Mouse (Mus musculus): ENCODE data around the gene Prdm2.

The Prdm2 gene

DNA sequence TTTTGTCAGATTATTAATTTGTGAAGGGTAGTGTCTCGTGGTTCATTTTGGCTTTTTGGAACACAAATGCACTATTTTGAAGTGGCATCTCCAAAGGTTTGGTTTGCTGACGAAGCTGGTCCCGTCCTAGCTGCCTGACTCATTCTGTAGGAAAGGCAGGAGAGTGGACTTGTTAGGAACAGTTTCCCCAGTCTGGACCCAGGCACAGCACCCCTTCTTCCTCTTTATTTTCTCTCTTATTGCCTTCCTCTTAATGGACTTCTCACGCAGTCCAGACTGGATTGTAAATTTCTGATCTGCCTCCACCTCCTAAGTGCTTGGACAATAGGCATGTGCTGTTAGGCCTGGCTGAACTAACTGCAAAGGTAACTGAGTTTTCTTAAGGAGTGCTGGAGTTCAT lies 57.8 kb downstream of the Prdm2 start:
- CTCF ChIA-PET: no interaction called here

- CTCF ChIA-PET: no interaction called here
Measured at GRCm38 (mm10) chr4:143154571-143154970, 58.2 kb downstream of the Prdm2 start.

GRCm38 (mm10) chr4:143152634-143153033 lies 60.2 kb downstream of the Prdm2 start:
- CTCF ChIA-PET: interaction anchor here (0.5 kb wide), 1 partner anchor 25 kb away, joined by 3 read pairs; no protein-coding TSS in a partner anchor

DNA sequence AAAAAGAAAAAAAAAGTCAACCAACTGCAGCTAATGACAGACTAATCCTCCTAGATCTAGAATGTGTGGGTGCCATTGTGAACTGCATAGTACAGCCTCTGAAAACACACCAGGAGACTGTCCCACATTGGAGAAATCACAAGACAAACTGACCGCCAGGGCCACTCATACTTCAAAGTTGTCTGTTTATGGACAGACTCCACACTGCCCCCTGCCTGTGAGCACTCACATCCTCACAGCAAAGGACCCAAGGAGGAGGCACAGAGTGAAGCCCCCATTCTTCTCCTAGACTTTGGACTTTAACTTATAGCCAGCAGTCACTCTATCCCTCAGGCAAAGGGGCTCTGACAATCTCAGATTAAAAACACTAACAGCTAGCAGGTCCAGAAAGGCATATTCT lies 61.5 kb downstream of the Prdm2 start:
- CTCF ChIA-PET: no interaction called here

GRCm38 (mm10) chr4:143147666-143148065 lies 65.1 kb downstream of the Prdm2 start:
- CTCF ChIA-PET: interaction anchor here (0.5 kb wide), 1 partner anchor 68 kb away, joined by 3 read pairs; no protein-coding TSS in a partner anchor

- CTCF ChIA-PET: no interaction called here
Measured at GRCm38 (mm10) chr4:143143615-143144014, 69.2 kb downstream of the Prdm2 start.

DNA sequence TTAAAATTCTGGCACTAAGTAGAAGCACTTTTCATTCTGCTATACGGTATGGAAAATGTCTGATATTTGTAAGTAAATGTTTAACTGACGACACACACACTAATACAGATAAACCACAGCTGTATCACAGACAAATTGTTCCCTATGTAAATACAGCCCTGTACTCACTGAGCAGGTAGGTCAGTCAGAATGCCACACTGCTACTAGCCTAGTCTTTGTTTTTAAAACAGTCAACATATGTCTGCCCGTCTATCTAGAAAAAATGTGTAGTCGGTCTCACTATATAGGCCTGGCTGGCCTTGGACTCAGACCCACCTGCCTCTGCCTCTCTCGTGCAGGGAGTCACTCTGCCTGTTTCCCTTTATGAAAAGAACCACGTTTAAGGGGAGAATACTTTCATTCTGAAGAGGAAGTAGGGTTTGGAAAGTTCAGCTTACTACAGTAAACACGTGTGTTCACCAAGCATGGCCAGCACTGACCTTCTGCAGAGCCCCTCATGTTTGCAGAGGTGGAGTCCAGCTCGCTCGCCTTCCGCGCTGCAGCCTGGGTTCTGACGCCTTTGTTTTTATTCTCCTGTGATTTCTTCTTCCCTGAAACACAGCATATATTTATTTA lies 71.0 kb downstream of the Prdm2 start:
- CTCF ChIA-PET: no interaction called here

DNA sequence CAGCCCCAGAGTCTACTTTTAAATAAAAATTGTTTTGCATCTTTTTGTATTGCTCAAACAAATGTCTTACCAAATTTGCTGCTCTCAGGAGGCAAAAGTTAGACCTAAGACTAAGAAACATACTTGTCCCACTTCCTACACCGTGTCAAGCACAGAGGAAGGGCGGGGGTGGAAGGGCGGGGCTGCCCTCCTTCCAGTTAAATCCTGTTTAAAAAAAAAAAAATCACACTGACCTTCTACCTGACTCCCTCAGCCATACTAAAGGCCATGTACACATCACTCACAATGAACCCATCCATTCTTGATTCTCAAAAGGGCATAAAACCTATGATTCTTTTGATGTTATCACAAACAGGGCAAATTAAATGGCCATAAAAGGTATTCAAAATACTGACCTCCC lies 71.9 kb downstream of the Prdm2 start:
- CTCF ChIA-PET: interaction anchor here (1.0 kb wide), 1 partner anchor 97 kb away, joined by 3 read pairs; no protein-coding TSS in a partner anchor

GRCm38 (mm10) chr4:143132433-143132832 lies 80.4 kb downstream of the Prdm2 start:
- CTCF ChIA-PET: no interaction called here

DNA sequence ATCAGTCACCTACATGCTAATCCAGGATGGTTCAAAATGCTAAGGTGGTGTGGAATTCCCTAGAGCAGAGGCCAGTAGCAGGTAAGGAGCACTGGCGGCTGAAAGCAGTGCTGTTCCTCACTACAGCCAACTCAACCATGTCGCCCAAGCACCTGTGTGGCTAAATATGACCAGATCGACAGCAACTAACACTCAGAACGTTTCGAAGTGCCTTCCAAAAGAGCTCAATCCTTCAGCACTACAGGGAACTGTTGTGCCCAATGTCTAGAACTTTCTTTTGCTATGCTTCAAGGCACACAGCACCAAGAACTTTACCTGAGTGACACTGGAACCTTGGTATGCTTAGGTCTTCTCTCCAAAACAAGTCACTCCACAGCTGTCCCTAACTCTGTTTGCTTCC lies 82.4 kb downstream of the Prdm2 start:
- CTCF ChIA-PET: interaction anchor here (1.2 kb wide), 1 partner anchor 10 kb away, joined by 3 read pairs; no protein-coding TSS in a partner anchor

DNA sequence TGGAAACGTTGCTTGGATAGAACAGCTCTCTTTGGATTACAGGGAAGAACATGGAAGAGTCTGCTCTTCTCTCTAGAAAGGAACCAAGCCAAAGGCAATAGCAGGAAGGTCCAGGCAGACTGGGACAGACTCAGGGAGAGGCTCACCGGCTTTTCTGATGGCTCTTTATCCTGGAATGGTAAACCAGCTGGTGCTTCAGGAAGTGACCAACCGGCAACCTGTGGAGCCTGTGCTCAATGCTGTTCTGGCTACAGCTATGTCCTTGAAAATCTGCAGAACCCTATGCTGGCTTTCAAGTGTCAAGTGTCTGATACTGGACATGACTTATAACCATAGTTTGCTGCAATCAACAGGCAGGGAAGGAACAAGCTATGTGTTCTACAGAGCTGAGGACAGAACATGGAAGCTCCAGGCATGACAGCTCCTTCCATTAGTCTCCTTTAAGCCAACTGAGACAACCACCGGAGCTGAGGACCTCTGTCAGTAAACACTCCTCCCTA lies 83.5 kb downstream of the Prdm2 start:
- CTCF ChIA-PET: no interaction called here

GRCm38 (mm10) chr4:143127171-143127570 lies 85.6 kb downstream of the Prdm2 start:
- CTCF ChIA-PET: no interaction called here

GRCm38 (mm10) chr4:143126476-143126875 lies 86.3 kb downstream of the Prdm2 start:
- CTCF ChIA-PET: no interaction called here

DNA sequence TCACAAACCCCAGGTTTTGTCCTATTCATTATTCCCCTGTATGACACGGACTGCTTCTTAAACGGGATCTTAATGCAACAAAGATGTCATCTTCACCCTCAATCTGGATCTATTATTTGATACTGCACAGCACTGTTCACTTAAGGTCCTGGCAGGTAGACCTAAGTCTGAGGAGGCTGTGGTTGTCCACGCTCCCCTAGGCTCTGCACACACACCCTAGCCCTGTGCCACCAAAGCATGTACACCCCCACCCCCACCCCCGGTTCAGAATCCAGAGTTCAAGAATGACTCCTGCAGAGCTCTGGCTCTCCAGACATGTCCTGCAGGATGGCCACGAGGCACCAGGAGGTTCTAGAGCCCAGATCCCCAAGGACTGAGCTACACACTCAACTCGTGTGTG lies 87.5 kb downstream of the Prdm2 start:
- CTCF ChIA-PET: no interaction called here

DNA sequence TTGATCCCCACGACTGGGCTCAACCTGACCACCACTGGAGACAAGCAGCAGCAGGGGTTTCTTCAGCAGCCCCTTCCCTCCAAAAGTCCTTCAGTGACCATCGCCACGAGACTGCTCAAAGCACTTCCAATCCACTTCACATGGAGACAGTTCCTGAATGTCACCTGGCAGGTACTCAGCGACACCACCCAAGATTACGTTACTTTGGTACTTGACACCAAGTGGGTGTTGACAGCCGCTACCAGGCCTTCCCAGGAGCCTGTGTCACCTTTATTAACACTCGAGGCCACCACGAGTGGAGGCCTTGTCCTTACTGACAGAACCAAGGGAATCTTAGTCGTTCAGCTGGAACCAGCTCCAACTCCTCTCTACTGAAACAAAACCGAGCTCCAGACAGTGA lies 89.8 kb downstream of the Prdm2 start:
- CTCF ChIA-PET: no interaction called here

GRCm38 (mm10) chr4:143121174-143121573 lies 91.6 kb downstream of the Prdm2 start:
- CTCF ChIA-PET: interaction anchor here (1.1 kb wide), 1 partner anchor 10 kb away, joined by 3 read pairs; no protein-coding TSS in a partner anchor

GRCm38 (mm10) chr4:143120008-143120407 lies 92.8 kb downstream of the Prdm2 start:
- CTCF ChIA-PET: no interaction called here

DNA sequence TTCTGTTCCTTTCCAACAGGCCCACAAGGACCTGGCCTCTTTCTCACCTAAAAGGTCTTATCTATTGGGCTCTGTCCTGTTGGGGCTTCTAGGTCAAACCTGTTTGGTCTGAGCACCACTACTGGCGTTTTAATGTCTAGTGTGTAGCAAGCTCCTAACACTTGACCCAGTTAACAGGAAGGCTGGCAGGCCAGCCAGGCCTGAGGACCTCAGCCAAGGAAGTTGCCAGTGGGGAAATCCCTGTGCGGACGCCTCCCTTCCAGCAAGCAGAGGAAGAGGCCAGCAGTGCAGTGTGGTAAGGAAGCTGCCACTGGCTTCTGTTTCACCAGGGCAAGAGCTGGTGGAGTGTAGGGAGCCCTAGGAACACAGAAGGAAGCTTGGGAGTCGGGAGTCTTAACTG lies 94.0 kb downstream of the Prdm2 start:
- CTCF ChIA-PET: no interaction called here

DNA sequence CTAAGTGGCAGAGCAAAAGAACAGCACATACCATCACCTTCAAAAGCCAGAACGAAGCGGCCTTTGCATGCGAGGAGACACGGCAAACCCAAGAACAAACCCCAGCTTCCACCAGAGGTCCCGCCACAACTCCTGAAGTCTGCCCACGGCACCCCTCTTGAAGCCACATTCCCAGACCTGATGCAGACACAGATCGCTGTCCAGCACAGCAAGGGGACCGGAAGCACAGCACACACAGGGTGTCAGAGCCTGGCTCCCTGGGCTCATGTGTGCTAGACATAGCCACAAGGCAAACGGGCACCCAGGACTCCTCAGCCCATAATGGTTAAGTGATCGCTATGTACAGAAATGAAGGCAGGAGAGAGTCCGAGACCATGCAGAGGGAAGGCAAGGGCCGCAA lies 96.9 kb downstream of the Prdm2 start:
- CTCF ChIA-PET: interaction anchor here (0.9 kb wide), 1 partner anchor 22 kb away, joined by 5 read pairs; no protein-coding TSS in a partner anchor

- CTCF ChIA-PET: no interaction called here
Measured at GRCm38 (mm10) chr4:143114232-143114979, 98.4 kb downstream of the Prdm2 start.

GRCm38 (mm10) chr4:143112985-143113384 lies 99.8 kb downstream of the Prdm2 start:
- CTCF ChIA-PET: interaction anchor here (0.7 to 0.8 kb wide), 2 partner anchors 52 to 100 kb away, joined by 3 read pairs; partner anchors contain the start of gene Prdm2

- CTCF ChIA-PET: interaction anchor here (0.7 to 0.8 kb wide), 2 partner anchors 53 to 101 kb away, joined by 3 read pairs; partner anchors contain the start of gene Prdm2
Measured at GRCm38 (mm10) chr4:143112439-143112838, 100.4 kb downstream of the Prdm2 start.

- CTCF ChIA-PET: no interaction called here
Measured at GRCm38 (mm10) chr4:143111872-143112271, 100.9 kb downstream of the Prdm2 start.

All from spleen, embryonic (tissue).